Mouse (Mus musculus): ENCODE results near the gene Fam83g.

DNA sequence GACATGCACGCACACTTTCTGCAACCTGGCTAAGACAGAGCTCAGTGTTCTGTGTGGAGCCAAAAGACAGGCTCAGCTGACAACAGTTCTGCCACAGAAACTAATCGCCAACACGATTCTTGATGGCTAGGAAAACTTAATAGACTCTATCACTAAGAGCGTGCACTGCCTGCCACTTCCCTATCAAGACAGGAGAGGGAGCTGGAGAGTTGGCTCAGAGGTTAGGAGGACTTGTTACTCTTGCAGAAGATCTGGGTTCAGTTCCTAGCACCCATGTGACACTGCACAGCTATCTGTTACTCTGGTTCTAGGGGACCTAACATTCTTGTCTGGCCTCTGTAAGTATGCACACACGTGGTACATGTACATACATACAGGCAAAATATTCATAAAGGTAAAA lies 67.7 kb downstream of the Fam83g start:
- no peak for TF ChIP-seq POLR2A (IDR thresholded peaks at IDR 0.05; ENCODE audit: low read depth, low read length)
- peak; percentile 23; the same call in 1 of the 2 replicates for TF ChIP-seq CTCF (IDR thresholded peaks at IDR 0.05; ENCODE audit: extremely low read depth, insufficient read length, insufficient replicate concordance, low read depth, low read length)

All from small intestine, adult 2 months (tissue).